Mouse (Mus musculus) heart, embryonic 11.5 days (tissue): ENCODE results near the gene Hivep2. TPM values are rescaled to one million over a fixed set of nuclear protein-coding genes. Genes with fewer than 3 reads are reported as not detected.

ENCODE experiments used
- ATAC-seq: fragments of 200-750 bp; cut with Nextera tagmentation; replicated peaks from 2 replicates; pipeline ENCODE4 v1.8.0; 2017; ENCODE audit warnings: moderate library complexity; ENCODE audit not compliant: insufficient number of reproducible peaks, low FRiP score, low TSS enrichment
- H3K27ac ChIP-seq: fragments of 300-500 bp; sonication (generic); 2 replicates; pipeline ENCODE4 v1.5.1; 2014; ENCODE audit warnings: mild to moderate bottlenecking, low read depth, low read length
- H3K27me3 ChIP-seq: fragments of 300-500 bp; sonication (generic); 2 replicates; pipeline ENCODE4 v1.6.1; 2014; ENCODE audit warnings: mild to moderate bottlenecking, low read length, mixed read lengths; ENCODE audit not compliant: control insufficient read depth, insufficient read depth
- H3K36me3 ChIP-seq: fragments of 300-500 bp; sonication (generic); 2 replicates; pipeline ENCODE4 v1.6.1; 2014; ENCODE audit warnings: mild to moderate bottlenecking, low read length, moderate library complexity, mixed read lengths; ENCODE audit not compliant: control insufficient read depth, insufficient read depth
- H3K4me1 ChIP-seq: fragments of 300-500 bp; sonication (generic); 2 replicates; pipeline ENCODE4 v1.6.1; 2014; ENCODE audit warnings: low read length; ENCODE audit not compliant: control insufficient read depth, insufficient read depth
- H3K4me2 ChIP-seq: fragments of 300-500 bp; sonication (generic); 2 replicates; pipeline ENCODE4 v1.6.1; 2014; ENCODE audit warnings: mild to moderate bottlenecking, moderate library complexity
- H3K4me3 ChIP-seq: fragments of 300-500 bp; sonication (generic); 2 replicates; pipeline ENCODE4 v1.5.1; 2014; ENCODE audit warnings: low read depth, low read length
- H3K9ac ChIP-seq: fragments of 300-500 bp; sonication (generic); 2 replicates; pipeline ENCODE4 v1.6.1; 2014; ENCODE audit warnings: mild to moderate bottlenecking, low read depth, low read length, moderate library complexity
- H3K9me3 ChIP-seq: fragments of 300-500 bp; sonication (generic); replicated peaks from 2 replicates; pipeline ENCODE4 v1.6.1; 2016; ENCODE audit warnings: low read length; ENCODE audit not compliant: control insufficient read depth
- WGBS: fragments of 180-500 bp; shearing (Covaris S2); extraction: QIAGEN DNeasy Blood & Tissue Kit; methylation state at CpG from one replicate; pipeline ENCODE4 v1.1.7; 2014; ENCODE audit not compliant: insufficient replicate concordance; 5-methylcytosine and 5-hydroxymethylcytosine counted together
- polyA plus RNA-seq: library from polyadenylated mRNA; unstranded; fragments of >200 nt; fragmentation: Nextera tagmentation; extraction: Ambion mirVana; gene quantifications from 2 replicates; pipeline ENCODE4 v1.2.1, GENCODE M21; 2014

The Hivep2 gene
- polyA plus RNA-seq, 1 experiment from 2014 or later = 8.0 TPM

DNA sequence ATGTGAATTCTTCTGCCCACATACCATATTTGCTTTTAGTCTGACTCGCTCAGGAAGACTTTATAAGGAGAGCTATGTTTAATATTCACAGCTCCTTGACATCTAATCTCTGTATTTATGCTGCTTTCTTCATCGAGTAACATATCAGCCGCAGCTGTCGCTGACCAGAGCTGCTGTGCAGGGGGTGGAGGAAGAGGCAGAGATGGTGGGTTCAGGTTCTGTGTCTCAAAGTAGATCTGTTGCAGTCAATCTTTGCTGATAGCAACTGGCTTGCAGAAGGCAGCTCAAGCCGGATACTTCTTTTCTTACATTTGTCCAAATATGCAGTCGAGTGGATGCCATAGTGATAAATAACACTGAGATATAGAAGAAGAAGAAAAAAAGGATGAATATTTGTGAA, 70.6 kb downstream of the Hivep2 start:
- Histone ChIP-seq H3K27me3 (no peaks in the 10 kb centered on the region), H3K4me3 (no peak overlapping the region), H3K4me2 (no peak overlapping the region), H3K27ac (no peak overlapping the region), H3K9me3 (no peaks in the 10 kb centered on the region), H3K36me3 (no peaks in the 10 kb centered on the region), H3K9ac (no peak overlapping the region), H3K4me1 (peaks cover 3% of the 10 kb centered on the region; the same call in 1 of the 2 replicates)
- no peak for ATAC-seq
- WGBS = 79% methylated on average over 6 of the region's 6 CpGs

DNA sequence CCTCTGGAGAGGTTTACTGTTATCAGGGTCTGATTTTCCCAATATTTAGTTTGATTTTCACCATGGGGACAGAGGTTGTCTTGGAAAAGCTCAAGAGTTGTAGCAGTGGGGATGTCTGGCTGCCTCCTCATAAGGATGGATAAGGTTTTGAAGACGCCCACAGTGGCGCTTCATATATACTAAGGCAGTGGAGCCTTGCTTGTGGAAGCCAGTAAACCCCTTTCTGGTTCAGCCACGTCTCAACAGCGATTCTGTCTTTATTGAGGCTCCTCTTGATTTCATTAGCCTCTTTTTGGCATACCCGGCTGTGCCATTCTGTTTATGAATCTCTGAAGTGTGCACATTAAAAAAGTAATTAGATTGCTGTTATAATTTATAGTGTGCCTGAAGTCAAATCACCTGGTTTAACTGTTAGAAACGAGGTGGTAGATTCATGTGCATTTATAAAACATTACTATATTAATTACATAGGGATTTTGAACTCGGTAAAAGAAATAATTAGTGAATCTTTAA, 72.2 kb downstream of the Hivep2 start:
- Histone ChIP-seq H3K4me1 (peaks cover 3% of the 10 kb centered on the region; the same call in 1 of the 2 replicates), H3K9me3 (no peaks in the 10 kb centered on the region), H3K4me3 (no peak overlapping the region), H3K27ac (no peak overlapping the region), H3K4me2 (no peak overlapping the region), H3K27me3 (no peaks in the 10 kb centered on the region), H3K36me3 (no peaks in the 10 kb centered on the region), H3K9ac (no peak overlapping the region)
- WGBS = 83% methylated on average over 7 of the region's 7 CpGs
- no peak for ATAC-seq

DNA sequence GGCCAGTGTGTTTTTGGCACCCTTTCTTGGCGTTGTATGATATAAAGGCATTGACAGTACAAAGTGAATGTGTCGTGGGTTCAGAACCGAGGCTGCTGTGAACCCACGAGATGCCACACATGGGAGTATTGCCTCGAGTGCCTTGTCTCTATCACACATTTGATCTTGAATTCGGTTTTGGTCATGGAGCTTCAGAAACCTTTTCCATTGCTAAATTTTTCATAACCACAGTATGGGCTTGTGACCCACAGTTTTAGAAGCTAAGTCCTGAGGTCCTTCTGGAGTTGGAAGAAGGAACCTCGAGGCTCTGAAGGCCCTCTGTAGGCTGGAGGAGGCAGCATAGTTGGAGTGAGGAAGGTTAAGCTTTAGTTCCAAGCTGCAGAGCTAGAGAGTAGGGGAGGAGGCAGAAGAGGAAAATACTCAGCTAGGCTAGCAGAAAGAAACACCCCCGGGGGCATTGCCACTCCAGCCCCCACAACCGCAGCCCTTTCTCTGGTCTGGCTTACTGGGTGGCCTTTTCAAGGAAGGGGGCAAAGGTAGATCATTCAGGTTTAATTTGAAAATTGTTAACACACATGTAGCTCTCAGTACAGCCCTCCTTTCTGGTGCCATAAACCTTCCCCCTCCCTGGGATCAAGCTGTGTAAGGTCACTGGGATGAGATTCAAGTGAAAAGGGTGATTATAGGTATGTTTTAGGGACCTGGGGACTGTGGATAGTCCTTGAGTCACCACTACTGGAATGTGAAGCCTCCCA, 75.0 kb downstream of the Hivep2 start:
- Histone ChIP-seq H3K4me1 (peaks cover 8% of the 10 kb centered on the region), H3K27me3 (no peaks in the 10 kb centered on the region), H3K9ac (no peak overlapping the region), H3K27ac (no peak overlapping the region), H3K36me3 (no peaks in the 10 kb centered on the region), H3K4me2 (no peak overlapping the region), H3K9me3 (no peaks in the 10 kb centered on the region), H3K4me3 (no peak overlapping the region)
- no peak for ATAC-seq
- WGBS = 73% methylated on average over 9 of the region's 9 CpGs

DNA sequence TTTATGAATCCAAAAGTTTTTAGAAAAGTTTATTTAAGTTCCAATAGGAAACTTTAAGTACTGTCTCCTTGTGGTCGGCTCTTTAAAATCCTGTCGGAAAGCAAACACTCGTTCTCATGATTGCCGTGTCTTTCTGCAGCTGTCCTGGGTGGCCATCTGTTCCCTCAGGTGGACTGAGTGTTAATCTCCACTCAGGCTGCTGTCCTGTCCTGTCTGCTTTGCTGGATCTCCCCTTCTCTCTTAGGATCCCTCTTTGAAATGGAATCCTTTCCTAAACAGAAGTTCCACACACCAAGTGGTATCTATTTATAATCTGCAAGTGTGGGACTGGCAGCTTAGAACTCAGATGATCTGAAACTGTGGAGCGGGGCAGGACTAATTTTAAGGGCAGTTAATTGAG, 75.7 kb downstream of the Hivep2 start:
- H3K4me2 ChIP-seq = no peak overlapping the region
- no peak for ATAC-seq
- no peak overlapping the region for H3K9ac ChIP-seq
- no peaks in the 10 kb centered on the region for H3K27me3 ChIP-seq
- no peak overlapping the region for H3K27ac ChIP-seq
- no peak overlapping the region for H3K4me3 ChIP-seq
- WGBS = 67% methylated on average over 5 of the region's 5 CpGs
- peaks cover 15% of the 10 kb centered on the region for H3K4me1 ChIP-seq
- H3K9me3 ChIP-seq = no peaks in the 10 kb centered on the region
- H3K36me3 ChIP-seq = no peaks in the 10 kb centered on the region

DNA sequence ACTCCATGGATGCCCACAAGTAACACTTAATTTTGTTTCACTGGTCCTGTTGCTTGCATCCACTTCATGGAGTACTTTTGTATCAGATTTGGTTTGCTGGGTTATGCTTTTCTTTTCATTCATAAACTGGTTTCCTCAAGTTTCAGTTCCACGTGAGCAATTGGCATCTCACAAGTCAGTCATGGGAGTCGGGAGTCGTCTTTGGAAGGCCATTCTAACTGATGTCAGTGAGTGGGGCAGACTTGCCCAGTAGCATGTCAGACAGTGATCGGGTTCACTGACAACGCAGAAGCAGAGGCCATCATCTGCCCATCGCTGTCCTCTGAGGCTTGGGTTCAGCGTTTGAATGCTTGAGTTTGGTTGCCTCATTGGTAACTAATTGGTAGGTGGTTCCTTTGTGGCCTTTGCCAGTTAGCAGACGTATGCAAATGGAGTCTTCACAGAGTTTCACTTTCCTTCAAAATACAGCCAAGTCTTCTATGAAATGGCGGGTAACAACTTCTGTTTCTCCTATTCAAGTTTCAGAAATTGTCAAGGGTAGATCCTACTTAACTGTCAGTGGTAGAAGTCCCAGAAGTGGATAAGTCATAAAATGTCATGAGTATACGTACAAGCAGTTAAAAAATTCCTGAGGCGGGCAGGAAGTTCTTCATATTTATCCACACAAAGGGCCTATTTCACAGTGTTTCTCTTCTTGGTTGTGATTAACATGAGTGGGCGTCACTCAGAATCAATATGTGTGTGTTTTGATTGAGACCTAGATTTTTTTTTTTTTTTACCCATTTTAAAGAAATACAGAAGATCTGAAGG, 76.9 kb downstream of the Hivep2 start:
- H3K27ac ChIP-seq = no peak overlapping the region
- no peaks in the 10 kb centered on the region for H3K36me3 ChIP-seq
- ATAC-seq = no peak
- no peaks in the 10 kb centered on the region for H3K27me3 ChIP-seq
- no peak overlapping the region for H3K4me2 ChIP-seq
- 80% methylated on average over 12 of the region's 12 CpGs for WGBS
- H3K9ac ChIP-seq = no peak overlapping the region
- H3K4me1 ChIP-seq = peaks cover 18% of the 10 kb centered on the region
- no peaks in the 10 kb centered on the region for H3K9me3 ChIP-seq
- no peak overlapping the region for H3K4me3 ChIP-seq

GRCm38 (mm10) chr10:14043349-14043710, 77.5 kb downstream of the Hivep2 start:
- Histone ChIP-seq H3K36me3 (no peaks in the 10 kb centered on the region), H3K27me3 (no peaks in the 10 kb centered on the region), H3K9ac (no peak overlapping the region), H3K4me2 (no peak overlapping the region), H3K4me1 (peaks cover 24% of the 10 kb centered on the region), H3K4me3 (no peak overlapping the region), H3K27ac (no peak overlapping the region), H3K9me3 (no peaks in the 10 kb centered on the region)
- no peak for ATAC-seq
- 90% methylated on average over 4 of the region's 4 CpGs for WGBS

DNA sequence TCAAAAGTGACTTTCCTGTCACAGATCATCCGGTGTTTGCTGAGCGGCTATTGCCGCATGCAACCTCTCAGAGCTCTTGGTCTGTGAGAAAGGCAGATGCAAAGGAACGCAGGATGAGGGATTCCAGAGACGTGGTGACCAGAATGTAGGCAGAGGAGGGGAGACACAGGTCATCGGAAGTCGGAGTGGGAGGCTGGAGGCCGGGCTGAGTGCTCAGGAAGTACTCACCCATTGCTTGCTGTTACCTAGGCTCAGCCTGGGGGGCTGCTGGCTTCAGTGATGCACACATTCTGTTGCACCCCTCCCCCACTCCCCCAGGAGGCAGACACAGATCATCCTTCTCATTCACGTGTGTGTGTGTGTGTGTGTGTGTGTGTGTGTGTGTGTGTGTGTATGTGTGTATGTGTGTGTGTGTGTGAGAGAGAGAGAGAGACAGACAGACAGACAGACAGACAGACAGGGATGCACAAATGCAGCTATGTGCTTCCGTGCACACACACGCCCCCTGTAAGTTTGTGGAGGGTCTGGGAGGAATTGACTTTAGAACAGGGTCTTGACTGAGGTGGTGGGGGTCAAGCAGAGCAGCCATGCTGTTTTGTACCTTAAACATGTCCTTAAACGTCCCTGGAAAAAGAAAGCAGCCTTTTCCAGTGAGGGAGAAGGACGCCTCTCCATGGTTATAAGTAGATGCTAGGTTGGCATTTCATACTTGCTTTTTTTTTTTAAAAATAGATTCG, 78.3 kb downstream of the Hivep2 start:
- ATAC-seq = no peak
- WGBS = 34% methylated on average over 14 of the region's 14 CpGs
- Histone ChIP-seq H3K4me3 (no peak overlapping the region), H3K4me2 (peak overlapping the region; percentile 27), H3K27me3 (no peaks in the 10 kb centered on the region), H3K4me1 (peaks cover 29% of the 10 kb centered on the region), H3K9ac (no peak overlapping the region), H3K27ac (0 out of 2 replicates have a peak overlapping the region, but pooled peaks have one; percentile 35), H3K36me3 (no peaks in the 10 kb centered on the region), H3K9me3 (no peaks in the 10 kb centered on the region)

DNA sequence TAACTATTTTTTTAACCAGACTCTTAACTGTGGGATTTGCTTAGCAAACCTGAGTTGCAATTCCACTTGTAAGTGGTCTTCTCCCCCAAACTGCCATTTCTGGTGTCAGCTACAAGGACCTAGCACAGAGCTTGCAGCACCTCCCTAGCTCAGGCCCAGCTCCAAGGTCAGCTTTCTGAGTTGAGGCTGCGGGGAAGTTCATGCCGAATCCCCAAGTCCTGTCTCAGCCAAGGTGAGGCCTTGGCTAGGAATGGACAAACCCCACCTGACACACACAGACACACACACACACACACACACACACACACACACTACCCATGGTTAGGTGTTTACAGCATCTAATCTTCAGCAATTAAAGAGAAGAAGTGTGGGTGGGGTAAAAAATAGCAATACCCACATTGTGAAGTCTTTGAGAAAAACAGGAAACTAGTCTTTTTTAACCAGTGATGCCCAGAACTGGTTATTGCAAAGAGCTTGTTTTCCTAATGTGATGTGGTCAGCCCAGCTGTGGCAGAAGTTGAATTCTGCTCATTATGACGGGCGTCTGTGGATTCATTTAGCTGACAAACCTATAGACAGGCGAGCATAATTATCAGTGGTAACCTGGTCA, 79.0 kb downstream of the Hivep2 start:
- H3K4me2 ChIP-seq = no peak overlapping the region
- WGBS = 71% methylated on average over 5 of the region's 5 CpGs
- peaks cover 29% of the 10 kb centered on the region for H3K4me1 ChIP-seq
- no peaks in the 10 kb centered on the region for H3K27me3 ChIP-seq
- H3K4me3 ChIP-seq = no peak overlapping the region
- H3K9me3 ChIP-seq = no peaks in the 10 kb centered on the region
- H3K27ac ChIP-seq = 0 out of 2 replicates have a peak overlapping the region, but pooled peaks have one; percentile 84
- ATAC-seq = no peak
- H3K9ac ChIP-seq = no peak overlapping the region
- H3K36me3 ChIP-seq = no peaks in the 10 kb centered on the region
